Mouse (Mus musculus) MEL (cell line): Measurements from ENCODE around the gene Tesc. TPM values are rescaled to one million over a fixed set of nuclear protein-coding genes. Genes with fewer than 3 reads are reported as not detected.

ENCODE experiments used
- DNase-seq: peaks from one replicate; pipeline ENCODE4 v3.0.0; 2011; ENCODE audit warnings: low read depth, low spot score
- H3K27ac ChIP-seq: 2 replicates; pipeline ENCODE4 v1.5.1; 2012; ENCODE audit warnings: low read depth, mild to moderate bottlenecking, control low read depth, low read length, moderate library complexity; ENCODE audit not compliant: control insufficient read depth
- H3K27me3 ChIP-seq, 2 experiments: fragments of 150-350 bp in 1 of 2; sonication (generic) in 1 of 2; 2 replicates each; pipeline ENCODE4 v1.6.1; 2012; ENCODE audit warnings: low read length in 2 of 2, mild to moderate bottlenecking in 2 of 2, improper control_type of control experiment in 1 of 2, moderate library complexity in 1 of 2; ENCODE audit not compliant: insufficient read depth in 2 of 2, control insufficient read depth in 1 of 2
- H3K36me3 ChIP-seq, 2 experiments: 2 replicates each; pipeline ENCODE4 v1.6.1; 2012 to 2014; ENCODE audit warnings: low read length in 2 of 2, improper control_type of control experiment in 1 of 2, inconsistent platforms in 1 of 2, mild to moderate bottlenecking in 1 of 2; ENCODE audit not compliant: insufficient read depth in 2 of 2, control insufficient read depth in 1 of 2
- H3K4me1 ChIP-seq, 2 experiments: fragments of 150-350 bp in 1 of 2; sonication (generic) in 1 of 2; 2 replicates each; pipeline ENCODE4 v1.6.1; 2012; ENCODE audit warnings: low read length in 2 of 2, improper control_type of control experiment in 1 of 2, mild to moderate bottlenecking in 1 of 2; ENCODE audit not compliant: insufficient read depth in 2 of 2, control insufficient read depth in 1 of 2
- H3K4me3 ChIP-seq, 2 experiments: fragments of 150-350 bp in 1 of 2; sonication (generic) in 1 of 2; 2 replicates each; pipeline ENCODE4 v1.5.1; 2012; ENCODE audit warnings: low read depth in 2 of 2, low read length in 2 of 2, mild to moderate bottlenecking in 2 of 2, moderate library complexity in 2 of 2, control low read depth in 1 of 2, improper control_type of control experiment in 1 of 2; ENCODE audit not compliant: control insufficient read depth in 1 of 2, insufficient read depth in 1 of 2
- H3K79me2 ChIP-seq: 2 replicates; pipeline ENCODE4 v1.6.1; 2012; ENCODE audit warnings: mild to moderate bottlenecking, low read length, moderate library complexity; ENCODE audit not compliant: control insufficient read depth, poor library complexity, insufficient read depth
- H3K9ac ChIP-seq: 2 replicates; pipeline ENCODE4 v1.6.1; 2012; ENCODE audit warnings: low read depth, mild to moderate bottlenecking, control low read depth, low read length, moderate library complexity; ENCODE audit not compliant: control insufficient read depth, poor library complexity, severe bottlenecking
- H3K9me3 ChIP-seq: fragments of 150-350 bp; sonication (generic); replicated peaks from 2 replicates; pipeline ENCODE4 v1.6.1; 2012; ENCODE audit warnings: mild to moderate bottlenecking, low read length, improper control_type of control experiment, moderate library complexity; ENCODE audit not compliant: insufficient read depth
- CHD1 ChIP-seq: IDR thresholded peaks from 2 replicates; pipeline ENCODE4 v1.6.1; 2012; ENCODE audit warnings: low read depth, mild to moderate bottlenecking, inconsistent platforms, low read length, improper control_type of control experiment
- E2F4 ChIP-seq: IDR thresholded peaks from 2 replicates; pipeline ENCODE4 v1.6.1; 2011; ENCODE audit warnings: low read depth, low read length, improper control_type of control experiment, borderline replicate concordance
- ETS1 ChIP-seq: IDR thresholded peaks from 2 replicates; pipeline ENCODE4 v1.6.1; 2012; ENCODE audit warnings: low read depth, mild to moderate bottlenecking, inconsistent platforms, low read length, improper control_type of control experiment, moderate library complexity
- GABPA ChIP-seq: IDR thresholded peaks from 2 replicates; pipeline ENCODE4 v1.6.1; 2012; ENCODE audit warnings: low read depth, mild to moderate bottlenecking, inconsistent platforms, low read length, improper control_type of control experiment, moderate library complexity
- JUND ChIP-seq: IDR thresholded peaks from 2 replicates; pipeline ENCODE4 v1.6.1; 2011; ENCODE audit warnings: low read depth, mild to moderate bottlenecking, improper control_type of control experiment, low read length
- MAFK ChIP-seq: IDR thresholded peaks from 2 replicates; pipeline ENCODE4 v1.6.1; 2011; ENCODE audit warnings: low read depth, mild to moderate bottlenecking, low read length, improper control_type of control experiment, borderline replicate concordance
- MAX ChIP-seq: IDR thresholded peaks from 2 replicates; pipeline ENCODE4 v1.6.1; 2011; ENCODE audit warnings: low read length, improper control_type of control experiment
- MAZ ChIP-seq: IDR thresholded peaks from 2 replicates; pipeline ENCODE4 v1.6.1; 2012; ENCODE audit warnings: low read depth, mild to moderate bottlenecking, inconsistent platforms, low read length, improper control_type of control experiment
- MEF2A ChIP-seq: IDR thresholded peaks from 2 replicates; pipeline ENCODE4 v1.6.1; 2014; ENCODE audit warnings: low read depth, mild to moderate bottlenecking, inconsistent platforms, low read length, improper control_type of control experiment; ENCODE audit not compliant: poor library complexity, insufficient replicate concordance, severe bottlenecking; ENCODE audit errors: extremely low read depth
- MXI1 ChIP-seq: IDR thresholded peaks from 2 replicates; pipeline ENCODE4 v1.6.1; 2011; ENCODE audit warnings: mild to moderate bottlenecking, low read depth, low read length, improper control_type of control experiment
- MYC ChIP-seq: IDR thresholded peaks from 2 replicates; pipeline ENCODE4 v1.6.1; 2011; ENCODE audit warnings: low read depth, mild to moderate bottlenecking, low read length, improper control_type of control experiment, moderate library complexity
- NELFE ChIP-seq: IDR thresholded peaks from 2 replicates; pipeline ENCODE4 v1.6.1; 2011; ENCODE audit warnings: low read depth, low read length, improper control_type of control experiment
- NRF1 ChIP-seq: IDR thresholded peaks from 2 replicates; pipeline ENCODE4 v1.6.1; 2014; ENCODE audit warnings: low read depth, mild to moderate bottlenecking, inconsistent platforms, low read length, improper control_type of control experiment, moderate library complexity; ENCODE audit not compliant: poor library complexity, insufficient read depth, severe bottlenecking
- POLR2A ChIP-seq, 2 experiments: IDR thresholded peaks; 2 replicates each; pipeline ENCODE4 v1.6.1; 2011 to 2012; ENCODE audit warnings: low read length in 2 of 2, mild to moderate bottlenecking in 2 of 2, control low read depth in 1 of 2, improper control_type of control experiment in 1 of 2, low read depth in 1 of 2, moderate library complexity in 1 of 2; ENCODE audit not compliant: control insufficient read depth in 1 of 2, insufficient read depth in 1 of 2, poor library complexity in 1 of 2
- POLR2AphosphoS2 ChIP-seq: IDR thresholded peaks from 2 replicates; pipeline ENCODE4 v1.6.1; 2011; ENCODE audit warnings: low read length, improper control_type of control experiment
- RCOR1 ChIP-seq: IDR thresholded peaks from 2 replicates; pipeline ENCODE4 v1.6.1; 2012; ENCODE audit warnings: low read depth, mild to moderate bottlenecking, inconsistent platforms, low read length, improper control_type of control experiment
- SIN3A ChIP-seq: IDR thresholded peaks from 2 replicates; pipeline ENCODE4 v1.6.1; 2012; ENCODE audit warnings: low read length, improper control_type of control experiment, inconsistent platforms
- TBP ChIP-seq: IDR thresholded peaks from 2 replicates; pipeline ENCODE4 v1.8.0; 2011; ENCODE audit warnings: low read depth, low read length, improper control_type of control experiment
- TCF12 ChIP-seq: IDR thresholded peaks from 2 replicates; pipeline ENCODE4 v1.6.1; 2014; ENCODE audit warnings: low read depth, mild to moderate bottlenecking, inconsistent platforms, low read length, improper control_type of control experiment, moderate library complexity
- UBTF ChIP-seq: IDR thresholded peaks from 2 replicates; pipeline ENCODE4 v1.6.1; 2012; ENCODE audit warnings: low read depth, mild to moderate bottlenecking, inconsistent platforms, low read length, improper control_type of control experiment, moderate library complexity, borderline replicate concordance; ENCODE audit not compliant: insufficient read depth
- USF1 ChIP-seq: IDR thresholded peaks from 2 replicates; pipeline ENCODE4 v1.6.1; 2014; ENCODE audit warnings: low read depth, mild to moderate bottlenecking, inconsistent platforms, low read length, improper control_type of control experiment, moderate library complexity
- ZC3H11A ChIP-seq: IDR thresholded peaks from 2 replicates; pipeline ENCODE4 v1.6.1; 2012; ENCODE audit warnings: low read depth, mild to moderate bottlenecking, inconsistent platforms, low read length, improper control_type of control experiment
- ZKSCAN1 ChIP-seq: IDR thresholded peaks from 2 replicates; pipeline ENCODE4 v1.6.1; 2012; ENCODE audit warnings: low read depth, mild to moderate bottlenecking, inconsistent platforms, low read length, improper control_type of control experiment, moderate library complexity
- ZNF384 ChIP-seq: IDR thresholded peaks from 2 replicates; pipeline ENCODE4 v1.6.1; 2012; ENCODE audit warnings: low read depth, mild to moderate bottlenecking, inconsistent platforms, low read length, improper control_type of control experiment
- polyA plus RNA-seq, 2 experiments: library from polyadenylated mRNA; stranded (reverse) in 1 of 2; unstranded in 1 of 2; fragments of >175 nt in 1 of 2; fragments of >200 nt in 1 of 2; gene quantifications; 2 replicates each; pipeline versions ENCODE4 v1.2.1 to v1.2.4; 2012; ENCODE audit warnings: low replicate concordance in 2 of 2, low read depth in 1 of 2; ENCODE audit not compliant: insufficient read length in 2 of 2, insufficient read depth in 1 of 2, missing spikeins in 1 of 2
- total RNA-seq: library from RNA; depleted of rRNA; stranded (reverse); fragments of 300-350 nt; gene quantifications from 2 replicates; pipeline ENCODE4 v1.2.3, GENCODE M21; 2012

Tesc gene
- total and polyA plus RNA-seq, 3 experiments, result 0.07 TPM; not detected in 2

DNA sequence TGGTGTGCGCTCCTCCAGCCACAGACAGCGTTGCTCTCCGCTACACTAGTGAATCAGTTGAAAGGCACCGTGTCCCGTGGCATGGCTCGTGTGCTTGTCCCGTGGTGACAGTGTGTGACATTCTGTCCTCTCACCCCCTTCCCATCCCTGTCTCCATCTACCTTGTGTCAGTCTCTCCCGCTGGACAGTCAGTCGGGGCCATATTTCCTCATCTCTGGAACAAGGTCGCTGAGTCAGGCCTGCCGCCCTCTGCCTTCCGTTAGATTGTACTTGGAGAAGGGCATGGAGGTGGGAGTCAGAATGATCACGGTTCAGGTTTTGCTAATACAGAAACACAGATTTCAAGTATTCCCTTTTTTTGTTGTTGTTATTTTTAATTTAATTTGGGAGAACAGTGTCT lies 19.2 kb upstream of the Tesc start:
- H3K4me1 ChIP-seq, result no peaks in the 10 kb centered on the region
- no peaks in the 10 kb centered on the region for H3K27me3 ChIP-seq
- H3K9me3 ChIP-seq, result no peaks in the 10 kb centered on the region
- no peak overlapping the region for H3K4me3 ChIP-seq
- TF ChIP-seq MEF2A, result no peak
- TF ChIP-seq MAFK, result no peak
- TF ChIP-seq MXI1, result no peak
- no peak for TF ChIP-seq NRF1
- TF ChIP-seq USF1, result no peak
- TF ChIP-seq GABPA, result no peak
- no peak for TF ChIP-seq ZKSCAN1
- H3K79me2 ChIP-seq, result no peaks in the 10 kb centered on the region
- H3K9ac ChIP-seq, result no peak overlapping the region
- DNase-seq, result no peak
- no peaks in the 10 kb centered on the region for H3K36me3 ChIP-seq
- no peak overlapping the region for H3K27ac ChIP-seq

DNA sequence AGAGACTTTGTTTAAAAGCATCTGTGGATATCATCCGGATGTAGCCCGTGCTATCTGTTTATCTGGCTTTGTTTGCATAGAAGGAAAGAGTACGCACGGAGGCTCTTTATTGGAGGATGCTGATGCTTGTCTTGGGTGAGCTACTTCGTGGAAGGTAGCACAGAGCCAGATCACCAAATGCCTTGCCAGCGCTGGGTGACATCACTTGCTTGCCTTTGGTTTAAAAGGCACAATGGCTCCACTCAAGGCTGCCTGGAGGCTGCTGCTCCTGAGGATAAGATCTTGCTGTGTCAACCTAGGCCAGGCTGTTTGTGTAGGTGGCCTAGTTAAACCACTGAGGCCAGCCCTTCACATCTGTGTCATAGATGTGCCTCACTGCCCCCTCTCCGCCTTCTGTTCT lies 16.7 kb upstream of the Tesc start:
- Histone ChIP-seq H3K79me2 (no peaks in the 10 kb centered on the region), H3K27ac (no peak overlapping the region), H3K9me3 (no peaks in the 10 kb centered on the region), H3K9ac (no peak overlapping the region), H3K4me3 (no peak overlapping the region), H3K4me1 (no peaks in the 10 kb centered on the region), H3K36me3 (no peaks in the 10 kb centered on the region), H3K27me3 (no peaks in the 10 kb centered on the region)
- TF ChIP-seq MYC (no peak), GABPA (no peak), MAX (no peak), E2F4 (no peak), ETS1 (no peak)
- DNase-seq, result no peak

GRCm38 (mm10) chr5:118011796-118012195 lies 15.7 kb upstream of the Tesc start:
- Histone ChIP-seq H3K4me3 (no peak overlapping the region), H3K4me1 (no peaks in the 10 kb centered on the region), H3K36me3 (no peaks in the 10 kb centered on the region), H3K27ac (no peak overlapping the region), H3K9me3 (no peaks in the 10 kb centered on the region), H3K79me2 (no peaks in the 10 kb centered on the region), H3K9ac (no peak overlapping the region), H3K27me3 (no peaks in the 10 kb centered on the region)
- TF ChIP-seq CHD1 (no peak), JUND (no peak), TCF12 (no peak), E2F4 (no peak), UBTF (no peak), MAZ (no peak), ZNF384 (no peak), NELFE (no peak), GABPA (no peak), ZKSCAN1 (no peak), RCOR1 (no peak), POLR2A (IDR thresholded peaks at IDR 0.05; ENCODE audit: control insufficient read depth in 1 of 2, insufficient read depth in 1 of 2, low read depth in 1 of 2, low read length in 2 of 2, poor library complexity in 1 of 2) (no peak), TBP (no peak), POLR2AphosphoS2 (no peak), MAFK (no peak), ZC3H11A (no peak), SIN3A (no peak)
- no peak for DNase-seq
